ENCODE assay signal across 8 mouse cellular contexts in genomic region chr4:31823574-31824348, GRCm38 (mm10).
DNase-seq lines count a peak whose midpoint lies in the region; ATAC-seq and TF ChIP-seq lines count a peak whose summit lies in the region.

No protein-coding gene starts in this region.

- no peaks in the 10 kb centered on the region for H3K4me1 ChIP-seq in lung, adult 2 months (ENCODE audit: control insufficient read depth, insufficient read depth, low read length)
- peaks cover 6% of the 10 kb centered on the region; the same call in 1 of the 2 replicates for H3K4me1 ChIP-seq in intestine, embryonic 14.5 days (replicated peaks; ENCODE audit: control insufficient read depth, insufficient read depth, low read length)
- H3K4me1 ChIP-seq in liver, embryonic 16.5 days (ENCODE audit: control insufficient read depth, low read depth, low read length): no peaks in the 10 kb centered on the region
- H3K4me1 ChIP-seq in stomach, embryonic 14.5 days (ENCODE audit: control insufficient read depth, insufficient read depth, low read length): no peaks in the 10 kb centered on the region

- WGBS in lung, adult 2 months: 30% methylated on average over 19 of the region's 19 CpGs
- WGBS in intestine, embryonic 14.5 days: 32% methylated on average over 19 of the region's 19 CpGs
- WGBS in liver, embryonic 16.5 days (ENCODE audit: insufficient replicate concordance): 44% methylated on average over 19 of the region's 19 CpGs
- 24% methylated on average over 19 of the region's 19 CpGs for WGBS in stomach, embryonic 14.5 days

- H3K27me3 ChIP-seq in intestine, embryonic 14.5 days (replicated peaks; ENCODE audit: control insufficient read depth, insufficient read depth, low read length): no peaks in the 10 kb centered on the region
- no peaks in the 10 kb centered on the region for H3K27me3 ChIP-seq in liver, embryonic 16.5 days (ENCODE audit: control insufficient read depth, insufficient read depth, low read depth, low read length)
- H3K27me3 ChIP-seq in stomach, embryonic 14.5 days (ENCODE audit: control insufficient read depth, insufficient read depth, low read length): no peaks in the 10 kb centered on the region

- H3K4me3 ChIP-seq in lung, adult 2 months (replicated peaks; ENCODE audit: extremely low read depth, low read depth, low read length): peak overlapping the region; percentile 8
- H3K4me3 ChIP-seq in intestine, embryonic 14.5 days (ENCODE audit: low read depth, low read length): no peak overlapping the region; the same call in 1 of the 2 replicates
- H3K4me3 ChIP-seq in liver, embryonic 16.5 days (ENCODE audit: low read depth, low read length): no peak overlapping the region
- peak overlapping the region; percentile 19; the same call in 1 of the 2 replicates for H3K4me3 ChIP-seq in stomach, embryonic 14.5 days (ENCODE audit: low read depth, low read length)

- TF ChIP-seq POLR2A in lung, adult 2 months (IDR thresholded peaks at IDR 0.05; ENCODE audit: borderline replicate concordance, extremely low read depth, low read depth, low read length): no peak

- no peak overlapping the region for H3K27ac ChIP-seq in intestine, embryonic 14.5 days (ENCODE audit: low read depth)
- H3K27ac ChIP-seq in liver, embryonic 16.5 days (ENCODE audit: low read length): no peak overlapping the region
- H3K27ac ChIP-seq in stomach, embryonic 14.5 days (ENCODE audit: low read length): peak overlapping the region; percentile 15; the same call in 1 of the 2 replicates

- no peak for DNase-seq in lung, adult 2 months
- DNase-seq in lung, postnatal 4 days: no peak
- DNase-seq in embryo, embryonic 11.5 days (ENCODE audit: low read depth, low spot score): peak; percentile 39
- peak; percentile 59 for DNase-seq in intestine, embryonic 14.5 days (ENCODE audit: low spot score)
- DNase-seq in layer of hippocampus, adult 9-10 months (ENCODE audit: low spot score): no peak
- no peak for DNase-seq in layer of hippocampus, adult 11-12 months (ENCODE audit: low spot score)

- H3K4me2 ChIP-seq in intestine, embryonic 14.5 days (ENCODE audit: low read length): peak overlapping the region; percentile 47
- peak overlapping the region; percentile 32; the same call in 1 of the 2 replicates for H3K4me2 ChIP-seq in liver, embryonic 16.5 days (ENCODE audit: low read depth, low read length)
- peak overlapping the region; percentile 49 for H3K4me2 ChIP-seq in stomach, embryonic 14.5 days (replicated peaks; ENCODE audit: low read depth, low read length)

- H3K9ac ChIP-seq in intestine, embryonic 14.5 days (ENCODE audit: low read length): no peak overlapping the region
- no peak overlapping the region for H3K9ac ChIP-seq in liver, embryonic 16.5 days (ENCODE audit: low read depth, low read length)
- no peak overlapping the region for H3K9ac ChIP-seq in stomach, embryonic 14.5 days (replicated peaks; ENCODE audit: low read depth, low read length)

- H3K9me3 ChIP-seq in intestine, embryonic 14.5 days (ENCODE audit: control insufficient read depth, low read length): no peaks in the 10 kb centered on the region
- no peaks in the 10 kb centered on the region for H3K9me3 ChIP-seq in liver, embryonic 16.5 days (replicated peaks; ENCODE audit: control insufficient read depth, low read length)
- no peaks in the 10 kb centered on the region for H3K9me3 ChIP-seq in stomach, embryonic 14.5 days (ENCODE audit: control insufficient read depth, low read depth, low read length)

- no peak for TF ChIP-seq CTCF in lung, adult 2 months (IDR thresholded peaks at IDR 0.05; ENCODE audit: insufficient read depth, low read length)

- ATAC-seq in intestine, embryonic 14.5 days (replicated peaks; ENCODE audit: low FRiP score, low TSS enrichment, low read depth): peak; percentile 74
- ATAC-seq in liver, embryonic 16.5 days (ENCODE audit: low read depth): no peak
- ATAC-seq in stomach, embryonic 14.5 days (ENCODE audit: insufficient number of reproducible peaks, insufficient read depth, low FRiP score, low read depth): peak; percentile 69

- H3K36me3 ChIP-seq in intestine, embryonic 14.5 days (ENCODE audit: control insufficient read depth, insufficient read depth, low read length): no peaks in the 10 kb centered on the region
- H3K36me3 ChIP-seq in liver, embryonic 16.5 days (ENCODE audit: control insufficient read depth, insufficient read depth): no peaks in the 10 kb centered on the region
- H3K36me3 ChIP-seq in stomach, embryonic 14.5 days (ENCODE audit: control insufficient read depth, insufficient read depth, low read length): no peaks in the 10 kb centered on the region

Comparison
In these comparisons a context has a peak if more than half of its experiments do, and no peak if none do; other contexts are left out.
1. DNase-seq: peak in embryo, embryonic 11.5 days (single experiment) and intestine, embryonic 14.5 days (single experiment); none in lung, adult 2 months (single experiment), lung, postnatal 4 days (0 of 2), layer of hippocampus, adult 9-10 months (single experiment) and layer of hippocampus, adult 11-12 months (single experiment).
2. H3K4me3 ChIP-seq: peak in lung, adult 2 months (single experiment) and stomach, embryonic 14.5 days (single experiment); none in intestine, embryonic 14.5 days (single experiment) and liver, embryonic 16.5 days (single experiment).
3. Peak in every context shown above with its lines, with median percentiles within 50 percentile points of each other: H3K4me2 ChIP-seq.